Mouse (Mus musculus) midbrain, embryonic 10.5 days (tissue): Measurements from ENCODE around the gene Sfpq. TPM values are rescaled to one million over a fixed set of nuclear protein-coding genes. Genes with fewer than 3 reads are reported as not detected.

Experiments
- DNase-seq: peaks from one replicate; pipeline ENCODE4 v3.0.0-alpha.2; 2017; ENCODE audit warnings: low spot score
- H3K27ac ChIP-seq: fragments of 300-500 bp; sonication (generic); replicated peaks from 2 replicates; pipeline ENCODE4 v1.5.1; 2016; ENCODE audit warnings: mild to moderate bottlenecking
- H3K27me3 ChIP-seq: fragments of 300-500 bp; sonication (generic); 2 replicates; pipeline ENCODE4 v1.6.1; 2016; ENCODE audit warnings: low read depth, mild to moderate bottlenecking; ENCODE audit not compliant: poor library complexity, severe bottlenecking
- H3K36me3 ChIP-seq: fragments of 300-500 bp; sonication (generic); 2 replicates; pipeline ENCODE4 v1.6.1; 2016; ENCODE audit warnings: mild to moderate bottlenecking, moderate library complexity
- H3K4me1 ChIP-seq: fragments of 300-500 bp; sonication (generic); 2 replicates; pipeline ENCODE4 v1.6.1; 2016
- H3K4me3 ChIP-seq: fragments of 300-500 bp; sonication (generic); 2 replicates; pipeline ENCODE4 v1.5.1; 2016; ENCODE audit warnings: mild to moderate bottlenecking, moderate library complexity
- H3K9me3 ChIP-seq: fragments of 300-500 bp; sonication (generic); replicated peaks from 2 replicates; pipeline ENCODE4 v1.6.1; 2016; ENCODE audit warnings: mild to moderate bottlenecking
- WGBS: fragments of 180-500 bp; shearing (Covaris S2); methylation state at CpG from one replicate; pipeline ENCODE4 v1.1.7; 2016; 5-methylcytosine and 5-hydroxymethylcytosine counted together
- polyA plus RNA-seq: library from polyadenylated mRNA; unstranded; fragments of >200 nt; fragmentation: Nextera tagmentation; extraction: Ambion mirVana; gene quantifications from 2 replicates; pipeline ENCODE4 v1.2.1, GENCODE M21; 2016

Gene Sfpq
- polyA plus RNA-seq, 1 experiment from 2014 or later: 110 TPM

DNA sequence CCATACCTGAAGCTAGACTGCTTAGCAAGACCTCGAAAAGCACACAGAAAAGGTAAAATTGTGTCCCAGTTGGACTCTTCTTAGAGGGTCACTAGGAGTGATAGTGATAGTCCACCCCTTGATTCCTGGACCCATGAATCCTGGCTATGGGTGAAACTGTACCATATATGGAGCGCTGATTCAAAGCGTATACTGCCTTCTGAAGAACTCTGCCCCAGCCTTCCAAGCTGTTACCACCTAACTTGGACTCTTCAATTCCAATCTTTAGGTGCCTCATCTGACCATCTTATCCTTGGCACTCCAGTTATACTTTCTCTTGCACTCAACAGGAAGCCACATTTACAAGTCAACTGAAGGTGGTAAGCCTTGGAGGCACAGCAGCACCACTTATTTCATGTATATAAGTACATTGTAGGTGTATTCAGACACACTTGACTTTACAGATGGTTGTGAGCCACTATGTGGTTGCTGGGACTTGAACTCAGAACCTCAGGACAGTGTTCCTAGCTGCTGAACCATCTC, 17.8 kb downstream of the Sfpq start:
- Histone ChIP-seq H3K9me3 (no peaks in the 10 kb centered on the region), H3K27ac (no peak overlapping the region), H3K36me3 (peaks cover 96% of the 10 kb centered on the region), H3K4me3 (no peak overlapping the region), H3K27me3 (no peaks in the 10 kb centered on the region), H3K4me1 (no peaks in the 10 kb centered on the region)
- no peak for DNase-seq
- WGBS: 88% methylated on average over 3 of the region's 3 CpGs

DNA sequence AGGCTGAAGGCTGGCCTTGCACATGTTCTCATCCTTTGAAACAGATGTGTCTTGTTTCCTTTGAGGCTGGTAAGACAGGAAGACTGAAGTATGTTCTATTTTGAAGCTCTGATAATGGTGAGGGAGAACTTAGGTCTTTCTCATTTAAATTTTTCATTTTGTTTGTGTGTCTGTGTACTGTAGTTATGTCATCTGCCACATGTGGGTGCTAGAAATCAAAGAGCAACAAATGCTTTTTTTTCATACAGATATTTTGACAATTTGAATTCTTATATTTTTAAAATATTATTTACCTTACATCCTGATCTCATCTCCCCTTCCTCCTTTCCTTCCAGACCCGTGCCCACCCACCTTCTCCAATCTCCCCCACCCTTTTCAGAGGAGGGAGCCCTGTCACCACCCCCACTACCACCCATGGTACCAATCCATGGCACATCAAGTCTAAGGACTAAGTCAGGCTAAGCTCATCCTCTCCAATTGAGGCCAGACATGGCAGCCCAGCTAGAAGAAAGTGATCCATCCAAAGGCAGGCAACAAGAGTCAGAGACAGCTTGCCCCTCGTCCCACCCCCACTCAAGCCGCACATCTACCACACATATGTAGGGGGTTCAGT, 18.9 kb downstream of the Sfpq start:
- no peak overlapping the region for H3K4me3 ChIP-seq
- H3K27ac ChIP-seq: no peak overlapping the region
- no peaks in the 10 kb centered on the region for H3K27me3 ChIP-seq
- no peaks in the 10 kb centered on the region for H3K4me1 ChIP-seq
- no peak for DNase-seq
- H3K36me3 ChIP-seq: peaks cover 96% of the 10 kb centered on the region
- 77% methylated on average over 3 of the region's 3 CpGs for WGBS
- no peaks in the 10 kb centered on the region for H3K9me3 ChIP-seq

DNA sequence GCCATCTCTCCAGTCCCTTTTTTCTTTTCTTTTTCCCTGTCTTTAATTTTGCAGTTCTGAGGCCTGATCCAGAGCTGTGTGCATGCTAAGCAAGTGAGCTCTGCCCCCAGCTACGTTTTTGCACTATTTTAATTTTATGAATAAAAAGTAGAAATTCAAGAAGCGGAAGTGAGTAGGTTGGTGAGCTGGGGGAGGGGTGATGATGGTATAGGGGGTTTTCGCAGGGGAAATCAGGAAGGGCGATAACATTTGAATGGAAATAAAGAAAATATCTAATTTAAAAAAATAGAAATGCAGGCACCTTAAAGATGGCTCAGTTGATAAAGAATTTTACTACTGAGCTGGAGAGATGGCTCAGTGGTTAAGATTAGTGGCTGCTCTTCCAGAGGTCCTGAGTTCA, 22.4 kb downstream of the Sfpq start:
- H3K9me3 ChIP-seq: no peaks in the 10 kb centered on the region
- H3K4me1 ChIP-seq: no peaks in the 10 kb centered on the region
- DNase-seq: no peak
- H3K27me3 ChIP-seq: no peaks in the 10 kb centered on the region
- peaks cover 95% of the 10 kb centered on the region for H3K36me3 ChIP-seq
- 90% methylated on average over 4 of the region's 4 CpGs for WGBS
- H3K4me3 ChIP-seq: no peak overlapping the region
- no peak overlapping the region for H3K27ac ChIP-seq

DNA sequence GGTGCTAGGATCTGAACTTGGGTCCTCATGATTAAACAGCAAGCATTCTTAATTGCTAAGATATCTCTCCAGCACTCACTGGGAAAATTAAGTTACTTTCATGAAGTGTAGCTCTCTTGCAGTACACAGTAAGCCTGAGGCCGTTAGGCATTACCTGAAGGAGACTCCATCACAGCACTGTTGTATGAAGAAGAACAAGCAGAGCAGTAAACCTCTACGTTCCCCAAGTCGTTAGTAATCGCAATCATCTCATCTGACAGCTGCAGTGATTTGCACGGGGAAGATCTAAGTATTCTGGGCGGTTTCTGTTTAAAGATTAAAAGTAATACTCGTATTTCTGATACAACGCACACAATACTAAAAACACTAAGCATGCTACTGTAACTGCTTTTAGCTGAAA, 30.0 kb downstream of the Sfpq start:
- WGBS: 93% methylated on average over 8 of the region's 8 CpGs
- Histone ChIP-seq H3K4me3 (no peak overlapping the region), H3K36me3 (peaks cover 98% of the 10 kb centered on the region), H3K9me3 (no peaks in the 10 kb centered on the region), H3K27me3 (no peaks in the 10 kb centered on the region), H3K27ac (no peak overlapping the region), H3K4me1 (no peaks in the 10 kb centered on the region)
- DNase-seq: no peak

GRCm38 (mm10) chr4:127053071-127053470, 31.9 kb downstream of the Sfpq start:
- no peak for DNase-seq
- Histone ChIP-seq H3K9me3 (no peaks in the 10 kb centered on the region), H3K4me3 (no peak overlapping the region), H3K36me3 (peaks cover 96% of the 10 kb centered on the region), H3K27ac (no peak overlapping the region), H3K27me3 (no peaks in the 10 kb centered on the region), H3K4me1 (no peaks in the 10 kb centered on the region)
- WGBS: 92% methylated on average over 5 of the region's 5 CpGs

GRCm38 (mm10) chr4:127054522-127055198, 33.5 kb downstream of the Sfpq start:
- Histone ChIP-seq H3K27ac (no peak overlapping the region), H3K4me3 (no peak overlapping the region), H3K36me3 (peaks cover 96% of the 10 kb centered on the region), H3K4me1 (peaks cover 1% of the 10 kb centered on the region; the same call in 1 of the 2 replicates), H3K9me3 (no peaks in the 10 kb centered on the region), H3K27me3 (no peaks in the 10 kb centered on the region)
- DNase-seq: no peak
- 84% methylated on average over 7 of the region's 7 CpGs for WGBS

DNA sequence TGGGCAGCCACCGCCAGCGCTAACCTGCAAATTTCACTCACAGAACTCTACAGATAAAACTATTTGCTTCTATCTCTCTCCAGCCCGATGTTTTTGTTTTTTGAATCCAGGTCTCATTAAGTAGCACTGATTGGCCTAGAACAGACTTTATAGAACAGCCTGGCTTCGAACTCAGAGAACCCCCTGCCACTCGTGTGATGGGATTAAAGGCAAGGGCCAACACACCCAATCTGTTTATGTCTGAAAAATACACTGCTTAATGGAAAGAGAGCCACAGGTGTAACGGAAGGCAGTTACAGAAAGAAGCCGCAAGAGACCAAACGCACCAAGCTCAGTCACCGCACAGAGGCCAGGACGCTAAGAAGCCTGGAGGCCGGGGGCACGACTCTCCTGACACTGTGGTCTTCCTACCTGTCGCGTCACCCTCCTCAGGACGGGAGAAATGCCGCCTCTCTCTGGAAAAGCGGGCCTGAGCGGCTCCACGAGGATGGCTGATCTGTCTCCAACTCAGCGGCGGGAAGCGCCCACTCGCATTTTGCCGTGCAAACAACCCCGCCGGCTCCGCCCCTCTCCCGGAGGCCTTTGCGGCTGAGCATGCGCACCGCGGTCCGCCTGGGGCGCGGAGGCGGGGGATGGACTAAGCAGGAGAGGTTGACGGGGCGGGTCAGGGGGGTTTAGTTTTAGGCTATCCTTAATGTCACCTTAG, 39.6 kb downstream of the Sfpq start, which contains the start of gene Zmym1:
Gene Zmym1, minus strand, starts transcription at position 568 of the 706 bp plus-strand sequence.
- H3K36me3 ChIP-seq: peaks cover 38% of the 10 kb centered on the region
- H3K27ac ChIP-seq: peak within 1 kb of the TSS; percentile 90

DNA sequence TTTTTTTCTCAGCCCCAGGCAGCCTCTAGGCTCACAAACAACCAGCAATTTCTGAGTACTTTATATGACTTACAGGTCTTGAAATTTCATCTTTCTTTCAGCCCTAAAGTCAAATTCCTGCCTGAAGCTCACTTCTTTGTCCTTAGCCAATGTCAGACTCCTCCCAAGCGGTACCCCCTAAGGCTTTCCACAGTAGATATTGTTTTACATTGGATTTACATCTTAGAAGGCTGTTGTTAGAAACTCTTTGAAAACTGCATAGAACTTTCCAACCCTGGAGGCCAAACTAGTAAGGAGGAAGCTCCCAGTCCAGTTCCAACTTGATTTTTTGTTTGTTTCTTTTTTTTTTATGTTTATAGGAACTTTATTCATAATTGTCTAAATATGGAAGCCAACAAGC, 42.9 kb downstream of the Sfpq start:
- Histone ChIP-seq H3K4me3 (no peak overlapping the region), H3K27ac (no peak overlapping the region), H3K9me3 (no peaks in the 10 kb centered on the region; the same call in 1 of the 2 replicates), H3K4me1 (peaks cover 11% of the 10 kb centered on the region), H3K36me3 (peaks cover 6% of the 10 kb centered on the region), H3K27me3 (no peaks in the 10 kb centered on the region)
- no peak for DNase-seq
- 63% methylated on average over 1 of the region's 1 CpGs for WGBS

More for the DNA sequence above, 39.6 kb downstream of the Sfpq start, which contains the start of gene Zmym1:
- Histone ChIP-seq H3K4me3 (peak within 1 kb of the TSS; percentile 88), H3K27me3 (no peaks in the 10 kb centered on the region), H3K4me1 (peaks cover 11% of the 10 kb centered on the region), H3K9me3 (no peaks in the 10 kb centered on the region; the same call in 1 of the 2 replicates)
- peak; percentile 90 for DNase-seq
- WGBS: under 1% methylated on average over 38 of the region's 38 CpGs

DNA sequence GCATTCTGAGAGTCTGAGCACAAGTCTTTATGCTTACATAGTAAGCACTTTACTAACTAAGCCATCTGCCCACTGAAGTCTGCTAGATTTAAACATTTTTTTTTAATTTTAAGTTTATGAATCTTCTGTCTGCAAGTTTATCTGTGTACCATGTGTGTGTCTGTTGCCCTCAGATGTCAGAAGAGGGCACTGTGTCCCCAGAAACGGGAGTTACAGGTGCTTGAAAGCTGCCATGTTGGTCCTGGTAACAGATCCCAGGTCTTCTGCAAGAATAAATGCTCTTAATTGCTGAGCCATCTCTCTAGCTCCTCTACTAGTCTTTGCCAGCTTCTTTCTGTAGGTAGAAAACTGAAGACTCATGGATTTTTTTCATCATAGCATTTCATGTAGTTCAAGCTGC, 53.8 kb downstream of the Sfpq start:
- H3K27ac ChIP-seq: no peak overlapping the region
- 74% methylated on average over 1 of the region's 1 CpGs for WGBS
- no peak for DNase-seq
- H3K27me3 ChIP-seq: no peaks in the 10 kb centered on the region
- H3K4me1 ChIP-seq: peaks cover 11% of the 10 kb centered on the region
- no peak overlapping the region for H3K4me3 ChIP-seq
- H3K9me3 ChIP-seq: peaks cover 7% of the 10 kb centered on the region; the same call in 1 of the 2 replicates
- no peaks in the 10 kb centered on the region for H3K36me3 ChIP-seq

GRCm38 (mm10) chr4:127076875-127077548, 55.9 kb downstream of the Sfpq start, which contains the start of gene Zmym6:
Zmym6 (plus strand) TSS chr4:127077383.
- no peaks in the 10 kb centered on the region for H3K27me3 ChIP-seq
- peak; percentile 97 for DNase-seq
- H3K36me3 ChIP-seq: no peaks in the 10 kb centered on the region
- peak within 1 kb of the TSS; percentile 87 for H3K27ac ChIP-seq
- H3K4me1 ChIP-seq: peaks cover 11% of the 10 kb centered on the region
- WGBS: under 1% methylated on average over 46 of the region's 46 CpGs
- H3K9me3 ChIP-seq: 0 out of 2 replicates have a peak, but pooled peaks cover 1% of the 10 kb centered on the region
- H3K4me3 ChIP-seq: peak within 1 kb of the TSS; percentile 64

- 55% methylated on average over 1 of the region's 1 CpGs for WGBS
- H3K4me3 ChIP-seq: no peak overlapping the region
- H3K36me3 ChIP-seq: no peaks in the 10 kb centered on the region
- no peaks in the 10 kb centered on the region for H3K27me3 ChIP-seq
- H3K9me3 ChIP-seq: no peaks in the 10 kb centered on the region
- H3K4me1 ChIP-seq: peaks cover 11% of the 10 kb centered on the region
- no peak overlapping the region for H3K27ac ChIP-seq
- no peak for DNase-seq
Observed at GRCm38 (mm10) chr4:127080806-127081205, 59.7 kb downstream of the Sfpq start.

DNA sequence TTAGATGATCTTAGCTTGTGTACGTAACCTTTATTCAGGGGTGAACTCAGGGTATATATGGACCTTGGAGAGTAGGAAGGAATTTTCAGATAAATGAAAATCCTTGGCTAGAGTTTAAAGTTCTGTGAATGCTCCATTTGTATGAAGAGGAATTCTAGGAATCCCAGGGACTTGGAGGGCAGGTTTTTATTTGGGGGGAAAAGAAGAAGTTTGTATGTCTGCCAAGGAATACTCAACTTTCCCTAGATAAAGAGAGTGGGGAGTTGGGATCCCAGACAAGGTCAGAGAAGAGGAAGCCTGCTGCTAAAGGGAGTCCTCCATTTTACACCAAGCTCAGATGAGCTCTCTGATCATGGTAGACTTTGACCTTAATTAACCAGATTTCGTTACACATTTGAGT, 62.0 kb downstream of the Sfpq start:
- Histone ChIP-seq H3K4me3 (no peak overlapping the region), H3K27me3 (no peaks in the 10 kb centered on the region), H3K36me3 (peaks cover 8% of the 10 kb centered on the region; the same call in 1 of the 2 replicates), H3K27ac (no peak overlapping the region), H3K4me1 (peaks cover 2% of the 10 kb centered on the region), H3K9me3 (no peaks in the 10 kb centered on the region)
- WGBS: 87% methylated on average over 2 of the region's 2 CpGs
- DNase-seq: no peak
